Mouse (Mus musculus): ENCODE results near the gene Alg14.

Alg14 gene

GRCm38 (mm10) chr3:121408386-121408785, 116.8 kb downstream of the Alg14 start:
- DNase-seq (ENCODE audit: low spot score), result no peak

- no peak for DNase-seq (ENCODE audit: low spot score)
Measured at GRCm38 (mm10) chr3:121411450-121411849, 119.9 kb downstream of the Alg14 start.
